Mouse (Mus musculus) MEL (cell line): Measurements from ENCODE around the gene Cenpf. TPM values are rescaled to one million over a fixed set of nuclear protein-coding genes. Genes with fewer than 3 reads are reported as not detected.

Experiments used
- DNase-seq: peaks from one replicate; pipeline ENCODE4 v3.0.0; 2011; ENCODE audit warnings: low read depth, low spot score
- H3K27ac ChIP-seq: 2 replicates; pipeline ENCODE4 v1.5.1; 2012; ENCODE audit warnings: low read depth, mild to moderate bottlenecking, control low read depth, low read length, moderate library complexity; ENCODE audit not compliant: control insufficient read depth
- H3K27me3 ChIP-seq, 2 experiments: fragments of 150-350 bp in 1 of 2; sonication (generic) in 1 of 2; 2 replicates each; pipeline ENCODE4 v1.6.1; 2012; ENCODE audit warnings: low read length in 2 of 2, mild to moderate bottlenecking in 2 of 2, improper control_type of control experiment in 1 of 2, moderate library complexity in 1 of 2; ENCODE audit not compliant: insufficient read depth in 2 of 2, control insufficient read depth in 1 of 2
- H3K36me3 ChIP-seq, 2 experiments: 2 replicates each; pipeline ENCODE4 v1.6.1; 2012 to 2014; ENCODE audit warnings: low read length in 2 of 2, improper control_type of control experiment in 1 of 2, inconsistent platforms in 1 of 2, mild to moderate bottlenecking in 1 of 2; ENCODE audit not compliant: insufficient read depth in 2 of 2, control insufficient read depth in 1 of 2
- H3K4me1 ChIP-seq, 2 experiments: fragments of 150-350 bp in 1 of 2; sonication (generic) in 1 of 2; 2 replicates each; pipeline ENCODE4 v1.6.1; 2012; ENCODE audit warnings: low read length in 2 of 2, improper control_type of control experiment in 1 of 2, mild to moderate bottlenecking in 1 of 2; ENCODE audit not compliant: insufficient read depth in 2 of 2, control insufficient read depth in 1 of 2
- H3K4me3 ChIP-seq, 2 experiments: fragments of 150-350 bp in 1 of 2; sonication (generic) in 1 of 2; 2 replicates each; pipeline ENCODE4 v1.5.1; 2012; ENCODE audit warnings: low read depth in 2 of 2, low read length in 2 of 2, mild to moderate bottlenecking in 2 of 2, moderate library complexity in 2 of 2, control low read depth in 1 of 2, improper control_type of control experiment in 1 of 2; ENCODE audit not compliant: control insufficient read depth in 1 of 2, insufficient read depth in 1 of 2
- H3K79me2 ChIP-seq: 2 replicates; pipeline ENCODE4 v1.6.1; 2012; ENCODE audit warnings: mild to moderate bottlenecking, low read length, moderate library complexity; ENCODE audit not compliant: control insufficient read depth, poor library complexity, insufficient read depth
- H3K9ac ChIP-seq: 2 replicates; pipeline ENCODE4 v1.6.1; 2012; ENCODE audit warnings: low read depth, mild to moderate bottlenecking, control low read depth, low read length, moderate library complexity; ENCODE audit not compliant: control insufficient read depth, poor library complexity, severe bottlenecking
- H3K9me3 ChIP-seq: fragments of 150-350 bp; sonication (generic); replicated peaks from 2 replicates; pipeline ENCODE4 v1.6.1; 2012; ENCODE audit warnings: mild to moderate bottlenecking, low read length, improper control_type of control experiment, moderate library complexity; ENCODE audit not compliant: insufficient read depth
- BHLHE40 ChIP-seq: IDR thresholded peaks from 2 replicates; pipeline ENCODE4 v1.6.1; 2012; ENCODE audit warnings: low read depth, mild to moderate bottlenecking, inconsistent platforms, low read length, improper control_type of control experiment, borderline replicate concordance
- CHD1 ChIP-seq: IDR thresholded peaks from 2 replicates; pipeline ENCODE4 v1.6.1; 2012; ENCODE audit warnings: low read depth, mild to moderate bottlenecking, inconsistent platforms, low read length, improper control_type of control experiment
- CHD2 ChIP-seq: IDR thresholded peaks from 2 replicates; pipeline ENCODE4 v1.6.1; 2011; ENCODE audit warnings: low read length, improper control_type of control experiment
- CTCF ChIP-seq, 3 experiments: IDR thresholded peaks in 2 of 3; conservative IDR thresholded peaks in 1 of 3; 2 replicates each; pipeline ENCODE4 v1.5.1; 2011 to 2012; ENCODE audit warnings: low read length in 3 of 3, low read depth in 2 of 3, mild to moderate bottlenecking in 2 of 3, improper control_type of control experiment in 1 of 3, inconsistent platforms in 1 of 3, mixed read lengths in 1 of 3, moderate library complexity in 1 of 3; ENCODE audit not compliant: control insufficient read depth in 1 of 3, insufficient read depth in 1 of 3, poor library complexity in 1 of 3, severe bottlenecking in 1 of 3
- E2F4 ChIP-seq: IDR thresholded peaks from 2 replicates; pipeline ENCODE4 v1.6.1; 2011; ENCODE audit warnings: low read depth, low read length, improper control_type of control experiment, borderline replicate concordance
- ELF1 ChIP-seq: IDR thresholded peaks from 2 replicates; pipeline ENCODE4 v1.6.1; 2014; ENCODE audit warnings: low read depth, mild to moderate bottlenecking, inconsistent platforms, low read length, improper control_type of control experiment, moderate library complexity
- EP300 ChIP-seq, 2 experiments: IDR thresholded peaks; 2 replicates each; pipeline ENCODE4 v1.6.1; 2011; ENCODE audit warnings: improper control_type of control experiment in 2 of 2, low read length in 2 of 2, low read depth in 1 of 2, mild to moderate bottlenecking in 1 of 2
- GATA1 ChIP-seq: IDR thresholded peaks from 2 replicates; pipeline ENCODE4 v1.6.1; 2011; ENCODE audit warnings: low read depth, low read length, improper control_type of control experiment
- HCFC1 ChIP-seq: IDR thresholded peaks from 2 replicates; pipeline ENCODE4 v1.6.1; 2012; ENCODE audit warnings: low read depth, mild to moderate bottlenecking, inconsistent platforms, low read length, improper control_type of control experiment, moderate library complexity
- JUND ChIP-seq: IDR thresholded peaks from 2 replicates; pipeline ENCODE4 v1.6.1; 2011; ENCODE audit warnings: low read depth, mild to moderate bottlenecking, improper control_type of control experiment, low read length
- KAT2A ChIP-seq: conservative IDR thresholded peaks from 2 replicates; pipeline ENCODE4 v1.6.1; 2012; ENCODE audit warnings: low read depth, low read length, improper control_type of control experiment, inconsistent platforms
- MAX ChIP-seq: IDR thresholded peaks from 2 replicates; pipeline ENCODE4 v1.6.1; 2011; ENCODE audit warnings: low read length, improper control_type of control experiment
- MAZ ChIP-seq: IDR thresholded peaks from 2 replicates; pipeline ENCODE4 v1.6.1; 2012; ENCODE audit warnings: low read depth, mild to moderate bottlenecking, inconsistent platforms, low read length, improper control_type of control experiment
- MYC ChIP-seq: IDR thresholded peaks from 2 replicates; pipeline ENCODE4 v1.6.1; 2011; ENCODE audit warnings: low read depth, mild to moderate bottlenecking, low read length, improper control_type of control experiment, moderate library complexity
- NRF1 ChIP-seq: IDR thresholded peaks from 2 replicates; pipeline ENCODE4 v1.6.1; 2014; ENCODE audit warnings: low read depth, mild to moderate bottlenecking, inconsistent platforms, low read length, improper control_type of control experiment, moderate library complexity; ENCODE audit not compliant: poor library complexity, insufficient read depth, severe bottlenecking
- POLR2A ChIP-seq, 2 experiments: IDR thresholded peaks; 2 replicates each; pipeline ENCODE4 v1.6.1; 2011 to 2012; ENCODE audit warnings: low read length in 2 of 2, mild to moderate bottlenecking in 2 of 2, control low read depth in 1 of 2, improper control_type of control experiment in 1 of 2, low read depth in 1 of 2, moderate library complexity in 1 of 2; ENCODE audit not compliant: control insufficient read depth in 1 of 2, insufficient read depth in 1 of 2, poor library complexity in 1 of 2
- POLR2AphosphoS2 ChIP-seq: IDR thresholded peaks from 2 replicates; pipeline ENCODE4 v1.6.1; 2011; ENCODE audit warnings: low read length, improper control_type of control experiment
- POLR2AphosphoS5 ChIP-seq: IDR thresholded peaks from 2 replicates; pipeline ENCODE4 v1.6.1; 2012; ENCODE audit warnings: low read depth, borderline replicate concordance, mild to moderate bottlenecking, inconsistent platforms, low read length, moderate library complexity, mixed read lengths
- RCOR1 ChIP-seq: IDR thresholded peaks from 2 replicates; pipeline ENCODE4 v1.6.1; 2012; ENCODE audit warnings: low read depth, mild to moderate bottlenecking, inconsistent platforms, low read length, improper control_type of control experiment
- SIN3A ChIP-seq: IDR thresholded peaks from 2 replicates; pipeline ENCODE4 v1.6.1; 2012; ENCODE audit warnings: low read length, improper control_type of control experiment, inconsistent platforms
- TAL1 ChIP-seq: IDR thresholded peaks from 2 replicates; pipeline ENCODE4 v1.6.1; 2012; ENCODE audit warnings: mild to moderate bottlenecking, inconsistent platforms, low read length, moderate library complexity, mixed read lengths
- TBP ChIP-seq: IDR thresholded peaks from 2 replicates; pipeline ENCODE4 v1.8.0; 2011; ENCODE audit warnings: low read depth, low read length, improper control_type of control experiment
- polyA plus RNA-seq, 2 experiments: library from polyadenylated mRNA; stranded (reverse) in 1 of 2; unstranded in 1 of 2; fragments of >175 nt in 1 of 2; fragments of >200 nt in 1 of 2; gene quantifications; 2 replicates each; pipeline versions ENCODE4 v1.2.1 to v1.2.4; 2012; ENCODE audit warnings: low replicate concordance in 2 of 2, low read depth in 1 of 2; ENCODE audit not compliant: insufficient read length in 2 of 2, insufficient read depth in 1 of 2, missing spikeins in 1 of 2
- total RNA-seq: library from RNA; depleted of rRNA; stranded (reverse); fragments of 300-350 nt; gene quantifications from 2 replicates; pipeline ENCODE4 v1.2.3, GENCODE M21; 2012

Gene Cenpf
- total and polyA plus RNA-seq, 3 experiments: 16.6 to 63.2 (median 34.5) TPM

DNA sequence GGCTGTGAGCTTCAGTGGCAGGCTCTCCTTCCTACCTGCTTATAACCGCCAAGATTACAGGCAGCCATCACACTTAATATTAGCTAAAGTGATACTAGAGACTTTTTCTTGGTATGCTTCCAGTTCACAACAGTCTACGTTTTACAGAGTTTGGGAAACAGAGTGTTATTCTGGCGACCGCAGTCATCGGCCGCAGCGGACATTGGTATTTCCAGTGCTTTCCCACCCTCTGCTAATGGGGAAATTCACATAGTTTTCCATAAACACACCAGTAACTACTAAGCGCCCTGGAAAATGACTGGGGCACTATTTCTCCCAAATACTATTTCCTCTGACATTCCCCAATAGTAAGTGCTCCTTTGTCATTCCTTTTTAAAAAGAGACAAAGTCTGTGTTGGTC lies 21.1 kb upstream of the Cenpf start:
- Histone ChIP-seq H3K27ac (no peak overlapping the region), H3K36me3 (no peaks in the 10 kb centered on the region), H3K27me3 (no peaks in the 10 kb centered on the region; a peak in 1 of 4 replicates), H3K79me2 (no peaks in the 10 kb centered on the region), H3K9me3 (no peaks in the 10 kb centered on the region), H3K4me1 (no peaks in the 10 kb centered on the region), H3K4me3 (no peak overlapping the region), H3K9ac (no peak overlapping the region)
- no peak for TF ChIP-seq E2F4
- no peak for TF ChIP-seq NRF1
- no peak for TF ChIP-seq RCOR1
- no peak for TF ChIP-seq CHD1
- TF ChIP-seq TBP: no peak
- no peak for TF ChIP-seq KAT2A
- DNase-seq: no peak

DNA sequence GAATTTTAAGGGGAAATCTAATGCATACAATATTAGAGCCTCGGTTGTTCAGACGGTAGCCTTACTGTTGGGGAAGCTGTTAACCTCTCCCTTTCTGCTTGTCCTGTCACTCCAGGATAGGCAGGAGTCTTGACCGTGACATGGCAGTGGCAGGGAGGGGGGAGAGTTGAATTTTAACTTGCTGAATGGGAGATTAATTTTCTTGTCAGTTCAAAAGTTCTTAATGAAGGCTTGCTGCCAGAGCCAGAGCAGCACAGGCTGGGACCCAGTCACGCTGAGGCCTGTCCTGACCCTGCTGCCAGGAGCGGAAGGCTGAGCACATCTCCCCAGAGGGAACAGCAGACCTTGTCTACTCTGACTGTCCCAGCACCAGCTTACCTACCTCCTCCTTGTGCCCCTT lies 19.5 kb upstream of the Cenpf start:
- Histone ChIP-seq H3K79me2 (no peaks in the 10 kb centered on the region), H3K9me3 (no peaks in the 10 kb centered on the region), H3K9ac (no peak overlapping the region), H3K4me3 (no peak overlapping the region), H3K27me3 (no peaks in the 10 kb centered on the region; a peak in 1 of 4 replicates), H3K4me1 (no peaks in the 10 kb centered on the region), H3K27ac (no peak overlapping the region), H3K36me3 (no peaks in the 10 kb centered on the region)
- DNase-seq: no peak
- TF ChIP-seq KAT2A: no peak
- TF ChIP-seq POLR2A (IDR thresholded peaks at IDR 0.05; ENCODE audit: control insufficient read depth in 1 of 2, insufficient read depth in 1 of 2, low read depth in 1 of 2, low read length in 2 of 2, poor library complexity in 1 of 2): no peak
- no peak for TF ChIP-seq POLR2AphosphoS5
- TF ChIP-seq SIN3A: no peak
- no peak for TF ChIP-seq MAX
- TF ChIP-seq TAL1: no peak
- no peak for TF ChIP-seq MYC
- no peak for TF ChIP-seq JUND
- no peak for TF ChIP-seq POLR2AphosphoS2
- no peak for TF ChIP-seq GATA1
- TF ChIP-seq MAZ: no peak
- no peak for TF ChIP-seq CTCF (IDR thresholded peaks at IDR 0.05 in 2 of 3, conservative IDR thresholded peaks at IDR 0.05 in 1 of 3; ENCODE audit: control insufficient read depth in 1 of 3, insufficient read depth in 1 of 3, low read depth in 2 of 3, low read length in 3 of 3, poor library complexity in 1 of 3, severe bottlenecking in 1 of 3)
- no peak for TF ChIP-seq HCFC1
- no peak for TF ChIP-seq CHD2
- TF ChIP-seq ELF1: no peak
- TF ChIP-seq BHLHE40: no peak
- TF ChIP-seq EP300 (IDR thresholded peaks at IDR 0.05; ENCODE audit: low read depth in 1 of 2, low read length in 2 of 2): no peak
- no peak for TF ChIP-seq E2F4
